In the genomic region with DNA sequence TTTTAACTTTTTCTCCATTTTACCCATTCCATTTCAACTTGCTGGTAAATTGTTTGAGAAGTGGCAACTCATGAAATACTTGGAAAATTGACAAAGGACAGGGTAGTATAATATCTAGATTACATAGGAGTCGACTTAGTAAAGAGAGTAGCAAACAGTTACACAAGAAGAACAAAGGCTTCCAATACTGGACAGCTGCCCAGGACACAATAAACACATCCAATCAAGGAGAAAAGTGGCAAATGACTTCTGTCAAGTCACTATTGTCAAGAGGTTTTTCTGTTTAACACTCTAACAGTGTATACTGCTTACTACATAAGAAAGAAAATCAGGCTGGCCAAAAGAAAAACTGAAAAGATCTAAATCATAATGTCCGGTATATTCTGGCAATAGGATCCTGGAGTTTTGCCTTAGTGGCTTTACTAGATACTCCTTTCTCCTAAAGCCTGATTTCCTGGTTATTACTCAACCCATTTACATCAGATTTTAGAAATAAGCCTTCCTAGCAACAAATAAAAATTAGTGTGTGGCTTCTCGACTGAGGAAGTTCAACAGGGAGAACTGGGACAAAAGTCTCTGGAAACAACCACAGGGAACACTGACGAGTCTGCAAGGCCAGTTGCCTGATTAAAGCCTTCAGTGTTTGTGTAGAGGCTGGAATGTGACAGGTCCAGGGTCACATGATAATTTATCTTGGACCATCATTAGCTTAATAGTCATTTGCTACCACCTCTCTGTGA, we compare ENCODE assay signal across 9 mouse cellular contexts. TPM values are rescaled to one million over a fixed set of nuclear protein-coding genes. Genes with fewer than 3 reads are reported as not detected.
A peak's percentile ranks its signal among the peaks of the same experiment; 100 is the strongest.
DNase-seq lines count a peak whose midpoint lies in the region; ATAC-seq lines count a peak whose summit lies in the region.
"Had no signal": no experiment of that assay in that cellular context is flagged by ENCODE, and none has a peak within 500 bp of the region (broad histone marks: within the 10 kb centered on the region; RNA-seq: fewer than 3 reads in every experiment).

No protein-coding gene starts in this region.

- peak; percentile 83 for DNase-seq in midbrain, embryonic 11.5 days (ENCODE audit: low spot score, missing footprints)
- no peak for DNase-seq in midbrain, embryonic 10.5 days (ENCODE audit: low spot score)
- DNase-seq in kidney, adult 9 months = no peak
- DNase-seq in gastrocnemius, postnatal 4 days (ENCODE audit: low spot score in 2 of 2) = no peak
- DNase-seq: cerebellum, adult 8-10 months had no signal

- no peak for ATAC-seq in erythroblast, adult 5-6 weeks (replicated peaks; ENCODE audit: low FRiP score, poor library complexity, severe bottlenecking)
- ATAC-seq in midbrain, embryonic 11.5 days (ENCODE audit: low FRiP score) = no peak
- ATAC-seq in limb, embryonic 13.5 days (ENCODE audit: low FRiP score, low read depth) = no peak
- no peak for ATAC-seq in stomach, embryonic 15.5 days (ENCODE audit: insufficient read depth, low FRiP score, low read depth)

- H3K27ac ChIP-seq in midbrain, embryonic 11.5 days (ENCODE audit: low read depth, low read length) = no peak overlapping the region
- no peak overlapping the region for H3K27ac ChIP-seq in midbrain, embryonic 10.5 days (replicated peaks)
- H3K27ac ChIP-seq in limb, embryonic 13.5 days = no peak overlapping the region
- no peak overlapping the region for H3K27ac ChIP-seq in stomach, embryonic 15.5 days

- H3K9ac ChIP-seq in midbrain, embryonic 11.5 days (ENCODE audit: low read length) = no peak overlapping the region
- no peak overlapping the region for H3K9ac ChIP-seq in limb, embryonic 13.5 days
- no peak overlapping the region for H3K9ac ChIP-seq in stomach, embryonic 15.5 days

- WGBS in midbrain, embryonic 11.5 days = 82% methylated on average over 4 of the region's 4 CpGs
- 83% methylated on average over 4 of the region's 4 CpGs for WGBS in midbrain, embryonic 10.5 days
- WGBS in limb, embryonic 13.5 days = 72% methylated on average over 4 of the region's 4 CpGs
- 58% methylated on average over 4 of the region's 4 CpGs for WGBS in stomach, embryonic 15.5 days

- peak overlapping the region; percentile 89 for H3K4me3 ChIP-seq in erythroblast, embryonic 14.5 days (replicated peaks)
- no peak overlapping the region for H3K4me3 ChIP-seq in midbrain, embryonic 11.5 days (ENCODE audit: low read depth, low read length)
- no peak overlapping the region for H3K4me3 ChIP-seq in midbrain, embryonic 10.5 days
- no peak overlapping the region for H3K4me3 ChIP-seq in limb, embryonic 13.5 days
- H3K4me3 ChIP-seq in stomach, embryonic 15.5 days (replicated peaks) = no peak overlapping the region

- peaks cover 27% of the 10 kb centered on the region for H3K4me1 ChIP-seq in erythroblast, embryonic 14.5 days (ENCODE audit: control insufficient read depth)
- H3K4me1 ChIP-seq in midbrain, embryonic 11.5 days (ENCODE audit: control insufficient read depth, insufficient read depth, low read length) = 0 out of 2 replicates have a peak, but pooled peaks cover 3% of the 10 kb centered on the region
- peaks cover 12% of the 10 kb centered on the region for H3K4me1 ChIP-seq in midbrain, embryonic 10.5 days
- H3K4me1 ChIP-seq in limb, embryonic 13.5 days = peaks cover 9% of the 10 kb centered on the region; the same call in 1 of the 2 replicates
- H3K4me1 ChIP-seq in stomach, embryonic 15.5 days = no peaks in the 10 kb centered on the region

- no peak overlapping the region for H3K4me2 ChIP-seq in midbrain, embryonic 11.5 days
- H3K4me2 ChIP-seq in limb, embryonic 13.5 days (replicated peaks) = peak overlapping the region; percentile 69
- H3K4me2 ChIP-seq in stomach, embryonic 15.5 days = peak overlapping the region; percentile 66; the same call in 1 of the 2 replicates

- no peaks in the 10 kb centered on the region for H3K9me3 ChIP-seq in erythroblast, embryonic 14.5 days (ENCODE audit: control insufficient read depth, low read length)
- no peaks in the 10 kb centered on the region for H3K9me3 ChIP-seq in midbrain, embryonic 11.5 days (ENCODE audit: control insufficient read depth, low read length)
- H3K9me3 ChIP-seq in midbrain, embryonic 10.5 days (replicated peaks) = no peaks in the 10 kb centered on the region
- H3K9me3 ChIP-seq in limb, embryonic 13.5 days = no peaks in the 10 kb centered on the region
- H3K9me3 ChIP-seq in stomach, embryonic 15.5 days = no peaks in the 10 kb centered on the region

- H3K27me3 ChIP-seq in erythroblast, embryonic 14.5 days (ENCODE audit: control insufficient read depth) = no peaks in the 10 kb centered on the region
- H3K27me3 ChIP-seq in midbrain, embryonic 11.5 days (ENCODE audit: control insufficient read depth, insufficient read depth, low read length) = no peaks in the 10 kb centered on the region
- H3K27me3 ChIP-seq in midbrain, embryonic 10.5 days (ENCODE audit: low read depth, poor library complexity, severe bottlenecking) = no peaks in the 10 kb centered on the region
- H3K27me3 ChIP-seq in limb, embryonic 13.5 days = no peaks in the 10 kb centered on the region
- no peaks in the 10 kb centered on the region for H3K27me3 ChIP-seq in stomach, embryonic 15.5 days (replicated peaks)

- no peaks in the 10 kb centered on the region for H3K36me3 ChIP-seq in erythroblast, embryonic 14.5 days (ENCODE audit: control insufficient read depth)
- H3K36me3 ChIP-seq in midbrain, embryonic 11.5 days (ENCODE audit: control insufficient read depth, insufficient read depth, low read length) = no peaks in the 10 kb centered on the region
- no peaks in the 10 kb centered on the region for H3K36me3 ChIP-seq in midbrain, embryonic 10.5 days
- H3K36me3 ChIP-seq in limb, embryonic 13.5 days = no peaks in the 10 kb centered on the region
- H3K36me3 ChIP-seq in stomach, embryonic 15.5 days = no peaks in the 10 kb centered on the region

RNA-seq across cellular contexts. Expression of gene Echdc1, which starts 1.3 kb away (rescaled TPM):
- 0.13 and 0.29 TPM in 2 replicates for polyA plus RNA-seq in erythroblast, embryonic 14.5 days (2012)
- total RNA-seq in erythroblast, adult 5-6 weeks (2015; ENCODE audit: low replicate concordance) = 2.7 and 5.0 TPM in 2 replicates
- 3.8 and 10.3 TPM in 2 replicates for total RNA-seq in erythroblast, adult 5-6 weeks (2017; ENCODE audit: low replicate concordance)
- polyA plus RNA-seq in midbrain, embryonic 11.5 days (2014; fragmentation: Nextera tagmentation; extraction: Ambion mirVana) = 27.7 and 30.8 TPM in 2 replicates
- polyA plus RNA-seq in midbrain, embryonic 10.5 days (2016; fragmentation: Nextera tagmentation; extraction: Ambion mirVana) = 24.3 and 27.3 TPM in 2 replicates
- polyA plus RNA-seq in limb, embryonic 13.5 days (2015; fragmentation: Nextera tagmentation; extraction: Ambion mirVana) = 17.1 and 18.6 TPM in 2 replicates
- polyA plus RNA-seq in stomach, embryonic 15.5 days (2015; fragmentation: Nextera tagmentation; extraction: Ambion mirVana) = 35.8 and 36.2 TPM in 2 replicates
- total RNA-seq in gastrocnemius, postnatal 4 days (2021) = 10 to 100 TPM; 20.3 to 22.3 TPM

RNA-seq across cellular contexts. Expression of gene Rnf146, which starts 50.6 kb away (rescaled TPM):
- 0.28 and 0.37 TPM in 2 replicates for polyA plus RNA-seq in erythroblast, embryonic 14.5 days (2012)
- 8.8 and 11.5 TPM in 2 replicates for total RNA-seq in erythroblast, adult 5-6 weeks (2015; ENCODE audit: low replicate concordance)
- total RNA-seq in erythroblast, adult 5-6 weeks (2017; ENCODE audit: low replicate concordance) = 16.4 and 24.6 TPM in 2 replicates
- polyA plus RNA-seq in midbrain, embryonic 11.5 days (2014; fragmentation: Nextera tagmentation; extraction: Ambion mirVana) = 67.3 and 69.7 TPM in 2 replicates
- 47.6 and 58.8 TPM in 2 replicates for polyA plus RNA-seq in midbrain, embryonic 10.5 days (2016; fragmentation: Nextera tagmentation; extraction: Ambion mirVana)
- 57.9 and 60.2 TPM in 2 replicates for polyA plus RNA-seq in limb, embryonic 13.5 days (2015; fragmentation: Nextera tagmentation; extraction: Ambion mirVana)
- 46.8 and 49.2 TPM in 2 replicates for polyA plus RNA-seq in stomach, embryonic 15.5 days (2015; fragmentation: Nextera tagmentation; extraction: Ambion mirVana)
- 10 to 100 TPM; 48.5 to 58.4 TPM for total RNA-seq in gastrocnemius, postnatal 4 days (2021)

Comparison
In these comparisons a context has a peak if more than half of its experiments do, and no peak if none do; other contexts are left out.
1. RNA of gene Echdc1, which starts 1.3 kb away (polyA plus RNA-seq): 35.8 to 36.2 TPM in stomach, embryonic 15.5 days, 27.7 to 30.8 TPM in midbrain, embryonic 11.5 days, 24.3 to 27.3 TPM in midbrain, embryonic 10.5 days and 17.1 to 18.6 TPM in limb, embryonic 13.5 days; 0.13 to 0.29 TPM in erythroblast, embryonic 14.5 days; every median in the first group is over 10 times any median in the second.
2. RNA of gene Rnf146, which starts 50.6 kb away (polyA plus RNA-seq): 67.3 to 69.7 TPM in midbrain, embryonic 11.5 days, 57.9 to 60.2 TPM in limb, embryonic 13.5 days, 46.8 to 49.2 TPM in stomach, embryonic 15.5 days and 47.6 to 58.8 TPM in midbrain, embryonic 10.5 days; 0.28 to 0.37 TPM in erythroblast, embryonic 14.5 days; every median in the first group is over 10 times any median in the second.